ENCODE assay signal across 8 mouse cellular contexts in the genomic region with DNA sequence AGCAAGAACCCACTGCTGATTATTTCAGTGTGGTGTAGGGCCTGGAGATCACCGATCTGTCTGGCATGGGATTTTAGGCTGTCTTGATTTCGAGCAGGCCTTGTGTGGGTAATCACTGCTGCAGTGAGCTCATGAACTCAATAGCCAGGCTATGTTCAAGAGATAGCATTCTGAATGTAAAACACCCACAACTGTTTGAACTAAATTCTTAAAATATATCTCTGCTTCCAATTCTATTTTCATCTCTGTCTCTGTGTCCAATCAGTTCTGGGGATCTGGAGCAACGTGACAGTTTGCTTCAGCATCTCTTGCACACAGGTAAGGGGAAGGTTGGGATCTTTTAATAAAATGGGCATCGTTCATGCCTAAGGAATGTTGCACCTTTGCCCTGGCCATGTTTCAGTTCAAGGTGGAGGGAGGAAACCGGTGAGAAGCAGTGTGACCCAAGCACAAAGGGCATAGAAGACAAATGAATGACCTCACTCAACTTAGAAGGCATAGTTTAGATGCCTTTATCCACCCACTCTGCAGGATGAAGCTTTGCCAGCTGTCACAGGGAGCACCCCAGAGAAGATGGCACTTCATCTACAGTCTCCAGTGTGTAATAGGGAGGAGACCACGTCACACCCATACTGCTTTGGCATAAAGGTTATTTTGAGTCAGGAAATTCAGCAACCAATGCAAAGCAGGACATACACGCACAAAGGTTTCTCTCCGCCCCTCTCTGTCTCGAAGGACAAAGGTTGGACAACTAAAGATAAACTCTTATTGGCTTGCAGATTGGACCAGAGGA. TPM values are rescaled to one million over a fixed set of nuclear protein-coding genes. Genes with fewer than 3 reads are reported as not detected.
DNase-seq lines count a peak whose midpoint lies in the region; ATAC-seq and TF ChIP-seq lines count a peak whose summit lies in the region.

No protein-coding gene starts in this region.

- TF ChIP-seq POLR2A in lung, adult 2 months (IDR thresholded peaks at IDR 0.05; ENCODE audit: borderline replicate concordance, extremely low read depth, low read depth, low read length), result no peak

- H3K9ac ChIP-seq in forebrain, embryonic 16.5 days (replicated peaks; ENCODE audit: low read depth, low read length), result peak overlapping the region; percentile 40
- H3K9ac ChIP-seq in limb, embryonic 11.5 days (ENCODE audit: low read length), result no peak overlapping the region
- H3K9ac ChIP-seq in neural tube, embryonic 13.5 days, result peak overlapping the region; percentile 67; the same call in 1 of the 2 replicates

- H3K4me1 ChIP-seq in lung, adult 2 months (ENCODE audit: control insufficient read depth, insufficient read depth, low read length), result peaks cover 10% of the 10 kb centered on the region
- peaks cover 14% of the 10 kb centered on the region for H3K4me1 ChIP-seq in forebrain, embryonic 16.5 days (replicated peaks; ENCODE audit: control insufficient read depth, insufficient read depth, low read length)
- no peaks in the 10 kb centered on the region for H3K4me1 ChIP-seq in limb, embryonic 11.5 days (ENCODE audit: control insufficient read depth, insufficient read depth, low read length)
- peaks cover 25% of the 10 kb centered on the region for H3K4me1 ChIP-seq in neural tube, embryonic 13.5 days (replicated peaks)

- H3K27me3 ChIP-seq in forebrain, embryonic 16.5 days (replicated peaks; ENCODE audit: control insufficient read depth, insufficient read depth, low read length), result no peaks in the 10 kb centered on the region
- H3K27me3 ChIP-seq in limb, embryonic 11.5 days (ENCODE audit: control insufficient read depth, insufficient read depth, low read length), result no peaks in the 10 kb centered on the region
- H3K27me3 ChIP-seq in neural tube, embryonic 13.5 days, result no peaks in the 10 kb centered on the region

- ATAC-seq in forebrain, embryonic 16.5 days, result no peak
- no peak for ATAC-seq in limb, embryonic 11.5 days (ENCODE audit: insufficient number of reproducible peaks, low FRiP score, low TSS enrichment, low read depth)
- ATAC-seq in neural tube, embryonic 13.5 days (ENCODE audit: low read depth), result no peak

- peak overlapping the region; percentile 32 for H3K4me3 ChIP-seq in lung, adult 2 months (replicated peaks; ENCODE audit: extremely low read depth, low read depth, low read length)
- peak overlapping the region; percentile 50 for H3K4me3 ChIP-seq in forebrain, embryonic 16.5 days (replicated peaks; ENCODE audit: low read length)
- peak overlapping the region; percentile 52; the same call in 1 of the 2 replicates for H3K4me3 ChIP-seq in limb, embryonic 11.5 days (ENCODE audit: low read depth, low read length)
- peak overlapping the region; percentile 62 for H3K4me3 ChIP-seq in neural tube, embryonic 13.5 days

- no peak for TF ChIP-seq CTCF in lung, adult 2 months (IDR thresholded peaks at IDR 0.05; ENCODE audit: insufficient read depth, low read length)

- no peak for DNase-seq in lung, adult 2 months
- DNase-seq in lung, postnatal 36 days, result no peak
- DNase-seq in brain, adult 2 months (ENCODE audit: low read depth, low spot score), result peak; percentile 74
- DNase-seq in limb, embryonic 11.5 days (ENCODE audit: low spot score), result no peak
- no peak for DNase-seq in urinary bladder, postnatal 14 days (ENCODE audit: low spot score)
- DNase-seq in adrenal gland, postnatal 14 days, result no peak

- H3K9me3 ChIP-seq in forebrain, embryonic 16.5 days (ENCODE audit: control insufficient read depth, low read length), result no peaks in the 10 kb centered on the region
- no peaks in the 10 kb centered on the region for H3K9me3 ChIP-seq in limb, embryonic 11.5 days (ENCODE audit: control insufficient read depth, low read length)
- H3K9me3 ChIP-seq in neural tube, embryonic 13.5 days, result no peaks in the 10 kb centered on the region

- H3K27ac ChIP-seq in forebrain, embryonic 16.5 days (ENCODE audit: low read length), result 0 out of 2 replicates have a peak overlapping the region, but pooled peaks have one; percentile 32
- H3K27ac ChIP-seq in limb, embryonic 11.5 days (replicated peaks; ENCODE audit: low read depth, low read length), result no peak overlapping the region
- H3K27ac ChIP-seq in neural tube, embryonic 13.5 days (replicated peaks), result peak overlapping the region; percentile 77

- 39% methylated on average over 9 of the region's 9 CpGs for WGBS in lung, adult 2 months
- WGBS in forebrain, embryonic 16.5 days, result 50% methylated on average over 9 of the region's 9 CpGs
- WGBS in limb, embryonic 11.5 days, result 69% methylated on average over 9 of the region's 9 CpGs
- WGBS in neural tube, embryonic 13.5 days, result 62% methylated on average over 9 of the region's 9 CpGs

- peak overlapping the region; percentile 58 for H3K4me2 ChIP-seq in forebrain, embryonic 16.5 days (ENCODE audit: low read length)
- H3K4me2 ChIP-seq in limb, embryonic 11.5 days (ENCODE audit: low read depth, severe bottlenecking), result peak overlapping the region; percentile 58; the same call in 1 of the 2 replicates
- peak overlapping the region; percentile 57 for H3K4me2 ChIP-seq in neural tube, embryonic 13.5 days

- H3K36me3 ChIP-seq in forebrain, embryonic 16.5 days (ENCODE audit: control insufficient read depth, insufficient read depth), result no peaks in the 10 kb centered on the region
- no peaks in the 10 kb centered on the region for H3K36me3 ChIP-seq in limb, embryonic 11.5 days (ENCODE audit: control insufficient read depth, insufficient read depth, low read length)
- H3K36me3 ChIP-seq in neural tube, embryonic 13.5 days, result no peaks in the 10 kb centered on the region

RNA-seq across cellular contexts. Expression of a gene that starts 36.7 kb away (rescaled TPM):
- not detected in 2 replicates for polyA plus RNA-seq in lung, adult 2 months (2012; rRNA removed)
- not detected in 2 replicates for polyA plus RNA-seq in forebrain, embryonic 16.5 days (2015; fragmentation: Nextera tagmentation; extraction: Ambion mirVana)
- not detected in 2 replicates for polyA plus RNA-seq in limb, embryonic 11.5 days (2014; fragmentation: Nextera tagmentation; extraction: Ambion mirVana)
- not detected in 2 replicates for polyA plus RNA-seq in neural tube, embryonic 13.5 days (2015; fragmentation: Nextera tagmentation; extraction: Ambion mirVana)
- total RNA-seq in adrenal gland, postnatal 14 days (2021), result not detected in 2 replicates

RNA-seq across cellular contexts. Expression of a gene that starts 38.7 kb away (rescaled TPM):
- polyA plus RNA-seq in lung, adult 2 months (2012; rRNA removed), result 14.0 and 23.4 TPM in 2 replicates
- polyA plus RNA-seq in forebrain, embryonic 16.5 days (2015; fragmentation: Nextera tagmentation; extraction: Ambion mirVana), result 4.1 and 4.3 TPM in 2 replicates
- polyA plus RNA-seq in limb, embryonic 11.5 days (2014; fragmentation: Nextera tagmentation; extraction: Ambion mirVana), result 6.1 and 7.2 TPM in 2 replicates
- polyA plus RNA-seq in neural tube, embryonic 13.5 days (2015; fragmentation: Nextera tagmentation; extraction: Ambion mirVana), result 4.5 and 4.7 TPM in 2 replicates
- 63.9 and 65.6 TPM in 2 replicates for total RNA-seq in adrenal gland, postnatal 14 days (2021)

RNA-seq across cellular contexts. Expression of a gene that starts 58.1 kb away (rescaled TPM):
- polyA plus RNA-seq in lung, adult 2 months (2012; rRNA removed), result not detected in 2 replicates
- not detected in 2 replicates for polyA plus RNA-seq in forebrain, embryonic 16.5 days (2015; fragmentation: Nextera tagmentation; extraction: Ambion mirVana)
- polyA plus RNA-seq in limb, embryonic 11.5 days (2014; fragmentation: Nextera tagmentation; extraction: Ambion mirVana), result not detected in 2 replicates
- polyA plus RNA-seq in neural tube, embryonic 13.5 days (2015; fragmentation: Nextera tagmentation; extraction: Ambion mirVana), result not detected in 2 replicates
- total RNA-seq in adrenal gland, postnatal 14 days (2021), result not detected in 2 replicates
